Mouse (Mus musculus): ENCODE measurements around the gene Glmn. TPM values are rescaled to one million over a fixed set of nuclear protein-coding genes. Genes with fewer than 3 reads are reported as not detected.

Glmn gene
- total RNA-seq, 2 experiments from 2014 or later, result 5.5 to 6.1 TPM

DNA sequence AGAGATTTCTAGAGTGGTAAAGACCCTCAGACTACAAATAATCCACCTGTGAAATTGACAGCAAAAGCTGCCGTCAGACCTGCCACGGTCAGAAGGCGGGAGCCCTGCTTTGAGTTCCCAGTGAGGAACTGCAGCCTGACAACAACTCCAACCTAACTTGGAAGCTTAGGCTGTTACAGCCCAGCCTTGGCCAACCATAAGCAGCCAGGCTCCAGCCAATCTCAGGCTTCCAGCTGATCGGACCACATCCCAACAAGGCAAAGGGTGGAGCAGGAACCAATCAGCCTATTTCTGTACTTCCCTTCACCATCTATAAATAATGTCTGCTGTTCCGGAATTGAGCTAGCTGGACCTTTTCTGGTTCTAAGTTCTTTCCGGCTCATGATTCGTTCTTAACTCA is 75.8 kb downstream of the Glmn start:
- DNase-seq, result peak; percentile 15
- intact Hi-C loops (cut with DNase I; ENCODE audit: low total_unique reads), result no loop called here

DNA sequence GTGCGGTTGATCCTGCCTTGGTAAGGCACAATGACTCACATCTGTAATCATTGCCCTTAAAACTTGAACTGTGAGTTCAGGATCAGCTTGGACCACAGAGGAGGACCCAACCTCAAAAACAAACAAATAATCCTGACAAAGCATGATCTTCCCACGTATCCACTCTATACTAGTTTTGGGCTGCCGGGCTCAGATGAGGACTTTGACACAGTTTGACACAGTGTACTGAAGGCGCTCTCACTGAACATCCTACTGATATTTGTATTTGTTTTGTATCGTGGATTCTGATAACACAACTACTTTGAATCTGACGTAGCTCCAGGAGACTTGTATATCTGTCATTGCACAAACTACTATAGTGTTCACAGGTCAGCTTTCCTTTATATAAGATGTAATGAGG is 76.3 kb downstream of the Glmn start:
- intact Hi-C loops (cut with DNase I; ENCODE audit: low total_unique reads), result no loop called here
- no peak for DNase-seq

DNA sequence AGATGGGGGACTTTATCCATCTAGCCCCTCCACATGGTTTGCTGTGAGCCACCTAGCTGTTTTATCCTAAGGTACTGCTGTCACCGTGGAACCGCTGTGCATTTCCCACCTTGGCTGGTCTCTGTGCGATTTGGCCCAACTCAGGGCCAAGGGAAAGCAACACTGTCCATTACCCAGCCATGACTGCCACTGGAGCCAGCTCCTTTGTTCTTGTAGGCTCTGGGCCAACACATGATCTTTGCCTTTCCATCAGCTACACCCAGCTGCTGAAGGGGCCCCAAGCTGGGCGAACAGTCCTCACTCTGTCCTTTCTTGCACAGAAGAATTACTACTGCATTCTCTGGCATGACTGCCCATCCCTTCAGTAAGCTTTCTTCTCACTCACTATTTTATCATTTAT is 79.1 kb downstream of the Glmn start:
- DNase-seq, result peak; percentile 12
- intact Hi-C loops (cut with DNase I; ENCODE audit: low total_unique reads), result no loop called here

DNA sequence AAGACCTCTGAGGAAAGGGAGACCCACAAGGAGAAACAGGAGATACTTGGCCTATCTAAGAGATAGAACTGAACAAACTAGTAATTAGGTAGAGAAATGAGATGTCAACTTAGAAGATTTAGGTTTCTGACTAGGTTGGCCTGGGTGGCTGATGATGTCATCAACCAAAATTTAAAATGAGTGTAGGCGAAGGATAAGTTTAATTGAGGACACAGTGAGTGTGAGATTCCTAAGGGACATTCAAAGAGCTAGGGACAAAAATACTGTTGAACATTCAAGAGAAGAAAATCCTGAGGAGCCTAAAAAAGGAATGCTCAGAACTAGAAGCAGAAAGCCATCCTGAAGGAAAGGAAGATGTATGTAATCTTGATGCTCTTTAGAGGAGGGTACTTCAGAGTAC is 81.6 kb downstream of the Glmn start:
- no peak for DNase-seq
- intact Hi-C loops (cut with DNase I; ENCODE audit: low total_unique reads), result no loop called here

DNA sequence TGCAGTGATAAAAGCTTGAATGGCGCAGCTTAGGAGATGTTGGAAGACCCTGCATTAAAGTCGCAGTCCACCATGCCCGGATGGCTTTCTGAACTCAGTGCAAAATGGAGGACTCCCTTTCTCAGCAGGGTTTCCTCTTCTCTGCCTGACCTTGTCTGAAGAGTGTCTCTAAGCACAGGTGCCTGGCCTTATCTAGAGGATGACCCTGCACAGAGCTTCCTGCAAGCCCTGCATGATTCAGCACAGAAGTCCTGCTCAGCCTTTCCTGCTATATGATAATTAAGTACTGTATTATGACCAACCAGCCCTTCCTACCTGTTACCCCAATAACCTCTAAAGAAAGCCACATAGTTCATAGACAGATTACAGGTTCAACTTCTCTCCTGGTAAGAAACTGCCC is 82.2 kb downstream of the Glmn start:
- intact Hi-C loops (cut with DNase I; ENCODE audit: low total_unique reads), result no loop called here

DNA sequence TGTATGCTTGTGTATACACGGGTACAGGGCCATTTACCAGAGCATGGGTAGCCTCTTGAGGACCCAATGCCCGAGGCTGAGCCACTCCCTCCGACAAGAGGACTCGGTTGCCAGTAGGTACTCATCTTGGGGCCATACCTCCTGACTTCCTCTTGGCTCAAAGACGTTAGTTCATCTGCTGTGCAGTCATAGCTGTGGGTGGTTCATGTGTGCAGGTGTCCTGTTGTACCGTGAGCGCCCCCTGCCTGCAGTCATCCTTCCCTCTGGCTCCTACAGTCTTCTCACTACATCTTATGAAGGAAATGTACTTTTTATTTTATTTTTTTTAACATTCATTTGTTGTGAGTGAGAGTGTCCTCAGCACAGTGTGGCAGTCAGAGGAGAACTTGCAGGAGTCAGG is 84.1 kb downstream of the Glmn start:
- DNase-seq, result peak; percentile 34
- intact Hi-C loops (cut with DNase I; ENCODE audit: low total_unique reads), result no loop called here

More for the DNA sequence above, 82.2 kb downstream of the Glmn start:
- DNase-seq, result no peak

DNA sequence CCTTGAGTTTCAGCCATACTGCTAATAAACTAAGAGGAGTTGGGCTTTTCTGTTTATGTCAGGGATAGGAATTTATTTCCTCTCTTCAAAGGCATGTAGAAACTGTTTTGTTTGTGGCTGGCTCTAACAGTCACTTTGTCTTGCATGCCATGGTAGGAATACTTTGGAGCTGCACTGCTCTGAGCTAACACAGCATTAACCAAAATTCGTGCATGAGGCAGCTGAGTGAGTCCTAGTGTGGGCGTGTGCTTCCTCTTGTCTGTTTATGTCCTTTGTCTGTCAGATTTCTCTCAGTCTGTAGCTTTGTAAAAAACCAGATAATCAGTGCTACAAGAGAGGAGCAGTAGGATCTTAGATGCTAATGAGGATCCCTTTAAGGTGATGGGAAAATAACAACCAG is 86.4 kb downstream of the Glmn start:
- intact Hi-C loops (cut with DNase I; ENCODE audit: low total_unique reads), result no loop called here
- no peak for DNase-seq

DNA sequence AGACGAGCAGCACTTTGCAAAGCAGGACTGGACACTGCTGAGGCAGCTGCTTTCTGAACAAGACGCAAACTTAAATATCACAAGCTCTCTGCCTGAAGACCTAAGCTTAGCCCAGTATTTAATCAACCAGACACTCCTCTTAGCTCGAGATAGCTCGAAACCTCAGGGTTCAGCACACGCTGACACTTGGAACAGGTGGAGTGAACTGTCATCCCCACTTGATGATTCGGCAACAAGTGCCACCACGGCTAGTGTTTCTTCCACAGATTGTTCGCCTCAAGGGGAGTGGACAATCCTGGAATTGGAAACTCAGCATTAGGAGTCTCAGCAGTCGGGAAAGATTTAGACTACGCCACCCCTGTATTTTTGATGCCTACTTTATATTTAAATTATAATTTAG is 87.2 kb downstream of the Glmn start:
- intact Hi-C loops (cut with DNase I; ENCODE audit: low total_unique reads), result no loop called here

DNA sequence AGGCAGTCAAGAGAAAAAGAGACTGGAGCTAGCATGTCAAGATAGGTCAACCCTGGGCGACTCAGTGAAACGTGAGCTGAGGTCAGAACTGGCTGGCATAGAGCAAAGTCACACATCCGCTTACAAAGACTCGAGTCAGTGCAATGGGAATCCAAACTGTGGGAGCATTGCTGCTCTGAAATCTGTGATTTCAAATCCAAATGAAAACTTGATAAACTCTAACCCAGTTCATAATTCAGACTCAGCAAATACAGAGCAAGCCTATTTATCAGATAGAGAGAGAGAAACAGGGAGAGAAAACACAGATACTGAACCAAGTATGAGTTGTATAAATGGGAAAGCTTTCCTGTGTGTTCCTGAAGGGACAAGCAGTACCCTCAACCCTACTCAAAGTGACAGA is 90.4 kb downstream of the Glmn start, which contains the start of gene Gm42669:
Gene Gm42669 (plus strand): TSS at position 301 of the 400 bp plus-strand sequence.
- intact Hi-C loops (cut with DNase I; ENCODE audit: low total_unique reads), result no loop called here
- no peak for DNase-seq

More for the DNA sequence above, 87.2 kb downstream of the Glmn start:
- DNase-seq, result peak; percentile 15

DNA sequence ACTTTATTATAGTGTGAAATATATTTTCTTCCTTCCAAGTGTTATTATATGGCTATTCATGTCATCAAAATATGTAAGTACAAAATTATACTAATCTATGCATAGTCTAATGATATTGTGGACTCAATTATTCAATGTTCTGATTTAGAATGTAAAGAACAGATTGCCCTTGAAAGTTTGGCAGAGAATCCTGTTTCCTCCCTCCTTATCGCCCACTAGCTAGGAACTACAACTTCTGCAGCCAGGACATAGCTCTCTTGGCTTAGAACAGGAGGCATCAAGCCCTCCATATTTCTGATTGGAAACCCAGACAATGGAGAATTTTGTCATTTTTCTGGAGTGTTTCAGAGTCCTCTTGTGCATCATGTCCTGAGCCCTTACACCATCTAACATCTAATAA is 96.9 kb downstream of the Glmn start:
- no peak for DNase-seq

DNA sequence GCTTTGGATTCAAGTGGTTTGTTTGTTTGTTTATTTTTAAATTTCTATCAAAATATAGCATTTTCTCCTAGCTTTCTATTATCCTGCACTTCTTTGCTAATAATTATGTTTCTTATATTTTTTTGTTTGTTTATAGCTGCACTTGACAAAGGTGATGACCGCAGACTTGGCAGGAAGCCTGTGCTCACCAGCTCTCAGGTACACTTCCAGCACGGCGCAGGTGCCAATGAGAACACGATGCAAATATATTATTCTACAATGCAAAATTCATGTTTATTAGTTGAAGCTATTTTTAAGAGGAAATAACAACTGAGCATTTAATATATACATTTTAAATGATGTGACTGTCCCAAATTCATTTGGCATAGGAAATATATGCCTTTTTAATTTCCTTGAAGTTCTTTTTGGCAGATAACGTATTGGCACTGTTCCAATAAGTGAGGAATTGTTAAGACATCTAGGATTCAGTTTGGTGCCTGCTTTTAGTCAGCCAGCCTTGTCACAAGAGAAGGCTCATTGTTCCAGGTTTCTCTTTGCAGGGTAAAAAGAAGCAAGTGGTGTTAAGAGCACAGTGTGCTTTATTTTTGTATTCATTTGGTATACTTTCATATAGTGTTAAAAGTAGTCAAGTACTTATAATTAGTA is 97.7 kb downstream of the Glmn start:
- intact Hi-C loops (cut with DNase I; ENCODE audit: low total_unique reads), result no loop called here

More for the DNA sequence above, 96.9 kb downstream of the Glmn start:
- intact Hi-C loops (cut with DNase I; ENCODE audit: low total_unique reads), result no loop called here

More for the DNA sequence above, 97.7 kb downstream of the Glmn start:
- no peak for DNase-seq

Other genes with a start within 250 kb of the Glmn start
- 1 to 10 TPM; 1.4 to 1.7 TPM for gene Ephx4, start 195.2 kb downstream of the Glmn start, total RNA-seq (2021)
- gene Lpcat2b, start 166.3 kb downstream of the Glmn start, total RNA-seq (2021), result not detected
- gene Btbd8, start 159.9 kb downstream of the Glmn start, total RNA-seq (2021), result 10 to 100 TPM in 1 of 2 experiments, 1 to 10 TPM in 1; 9.8 to 16.1 TPM
- not detected for gene Gm42669, start 90.3 kb downstream of the Glmn start, total RNA-seq (2021)
- not detected for gene 1700028K03Rik, start 63.2 kb downstream of the Glmn start, total RNA-seq (2021)
- 10 to 100 TPM in 1 of 2 experiments, 1 to 10 TPM in 1; 9.1 to 10.6 TPM for gene Rpap2, start 515 bp downstream of the Glmn start, total RNA-seq (2021)
- gene Gfi1, start 128.1 kb upstream of the Glmn start, total RNA-seq (2021), result not detected
- gene Ube2d2b, start 232.2 kb upstream of the Glmn start, total RNA-seq (2021), result not detected